Mouse (Mus musculus) CH12.LX (cell line): ENCODE measurements around the gene Ift43.

ENCODE experiments used
- CHD1 ChIP-seq: IDR thresholded peaks from 2 replicates; pipeline ENCODE4 v1.6.1; 2012; ENCODE audit warnings: low read depth, low read length, improper control_type of control experiment, inconsistent platforms
- CHD2 ChIP-seq: IDR thresholded peaks from 2 replicates; pipeline ENCODE4 v1.6.1; 2011; ENCODE audit warnings: low read length, improper control_type of control experiment
- CTCF ChIP-seq, 2 experiments: IDR thresholded peaks in 1 of 2; conservative IDR thresholded peaks in 1 of 2; 2 replicates each; pipeline ENCODE4 v1.5.1; 2011 to 2012; ENCODE audit warnings: low read depth in 2 of 2, low read length in 2 of 2, improper control_type of control experiment in 1 of 2, inconsistent platforms in 1 of 2, mild to moderate bottlenecking in 1 of 2, moderate library complexity in 1 of 2
- EP300 ChIP-seq: IDR thresholded peaks from 2 replicates; pipeline ENCODE4 v1.6.1; 2011; ENCODE audit warnings: low read length, improper control_type of control experiment
- GABPA ChIP-seq: IDR thresholded peaks from 2 replicates; pipeline ENCODE4 v1.6.1; 2012; ENCODE audit warnings: low read depth, low read length, improper control_type of control experiment, inconsistent platforms; ENCODE audit not compliant: insufficient replicate concordance
- MAX ChIP-seq: IDR thresholded peaks from 2 replicates; pipeline ENCODE4 v1.6.1; 2011; ENCODE audit warnings: low read length, improper control_type of control experiment
- USF1 ChIP-seq: IDR thresholded peaks from 2 replicates; pipeline ENCODE4 v1.6.1; 2014; ENCODE audit warnings: low read depth, mild to moderate bottlenecking, inconsistent platforms, low read length, improper control_type of control experiment
- ZC3H11A ChIP-seq: IDR thresholded peaks from 2 replicates; pipeline ENCODE4 v1.6.1; 2012; ENCODE audit warnings: low read depth, mild to moderate bottlenecking, inconsistent platforms, low read length, improper control_type of control experiment
- ZKSCAN1 ChIP-seq: IDR thresholded peaks from 2 replicates; pipeline ENCODE4 v1.6.1; 2012; ENCODE audit warnings: low read depth, inconsistent platforms, low read length, improper control_type of control experiment, borderline replicate concordance
- ZNF384 ChIP-seq: IDR thresholded peaks from 2 replicates; pipeline ENCODE4 v1.6.1; 2012; ENCODE audit warnings: low read depth, low read length, improper control_type of control experiment, inconsistent platforms

- no peak for TF ChIP-seq CTCF (conservative IDR thresholded peaks at IDR 0.05 in 1 of 2, IDR thresholded peaks at IDR 0.05 in 1 of 2; ENCODE audit: low read depth in 2 of 2, low read length in 2 of 2)
- no peak for TF ChIP-seq MAX
- TF ChIP-seq CHD2, result no peak
- no peak for TF ChIP-seq USF1
- TF ChIP-seq ZKSCAN1, result no peak
- TF ChIP-seq ZC3H11A, result no peak
- TF ChIP-seq GABPA, result no peak
- no peak for TF ChIP-seq CHD1
- no peak for TF ChIP-seq ZNF384
- no peak for TF ChIP-seq EP300
These were observed 24.8 kb upstream of the Ift43 start for GRCm38 (mm10) chr12:86057516-86057915.
